Mouse (Mus musculus): ENCODE data around the gene Sh3glb1. TPM values are rescaled to one million over a fixed set of nuclear protein-coding genes. Genes with fewer than 3 reads are reported as not detected.
"Not testable (repeated sequence)": the region's sequence is repeated elsewhere in the genome, so short reads cannot be mapped to it uniquely, and the experiment has no call there.

The Sh3glb1 gene
- 121 and 135 TPM in 2 replicates for polyA plus RNA-seq (2015; fragmentation: Nextera tagmentation; extraction: Ambion mirVana)

GRCm38 (mm10) chr3:144719901-144720747, at the start of gene Sh3glb1:
Gene Sh3glb1, minus strand, starts transcription at chr3:144720335.
- H3K9ac ChIP-seq: peak within 1 kb of the TSS; percentile 85
- peak within 1 kb of the TSS; percentile 84 for H3K4me3 ChIP-seq
- WGBS: under 1% methylated on average over 61 of the region's 98 CpGs
- peaks cover 24% of the 10 kb centered on the region for H3K4me1 ChIP-seq
- no peaks in the 10 kb centered on the region for H3K9me3 ChIP-seq
- H3K27me3 ChIP-seq: no peaks in the 10 kb centered on the region
- H3K4me2 ChIP-seq: peak within 1 kb of the TSS; percentile 57
- H3K27ac ChIP-seq: peak within 1 kb of the TSS; percentile 99
- ATAC-seq (ENCODE audit: insufficient number of reproducible peaks, low FRiP score, low TSS enrichment, low read depth): peak; percentile 90
- H3K36me3 ChIP-seq: no peaks in the 10 kb centered on the region

- ATAC-seq (ENCODE audit: insufficient number of reproducible peaks, low FRiP score, low TSS enrichment, low read depth): no peak
- Histone ChIP-seq H3K36me3 (no peaks in the 10 kb centered on the region), H3K4me1 (peaks cover 4% of the 10 kb centered on the region; the same call in 1 of the 2 replicates), H3K27me3 (no peaks in the 10 kb centered on the region), H3K27ac (no peak overlapping the region), H3K4me3 (no peak overlapping the region), H3K9me3 (no peaks in the 10 kb centered on the region), H3K9ac (no peak overlapping the region), H3K4me2 (no peak overlapping the region)
- 82% methylated on average over 4 of the region's 4 CpGs for WGBS
Measured at GRCm38 (mm10) chr3:144765161-144765560, 45.0 kb upstream of the Sh3glb1 start.

GRCm38 (mm10) chr3:144761454-144761853, 41.3 kb upstream of the Sh3glb1 start:
- Histone ChIP-seq H3K27ac (no peak overlapping the region), H3K4me3 (no peak overlapping the region), H3K9ac (no peak overlapping the region), H3K27me3 (no peaks in the 10 kb centered on the region), H3K9me3 (no peaks in the 10 kb centered on the region), H3K4me1 (peaks cover 4% of the 10 kb centered on the region; the same call in 1 of the 2 replicates), H3K4me2 (no peak overlapping the region), H3K36me3 (no peaks in the 10 kb centered on the region)
- 33% methylated on average over 6 of the region's 6 CpGs for WGBS
- ATAC-seq (ENCODE audit: insufficient number of reproducible peaks, low FRiP score, low TSS enrichment, low read depth): no peak

GRCm38 (mm10) chr3:144760592-144761309, 40.6 kb upstream of the Sh3glb1 start, which contains the start of gene Clca3a1:
Gene Clca3a1, minus strand, starts transcription at chr3:144760977.
- Histone ChIP-seq H3K4me3 (no peak within 1 kb of the TSS), H3K4me1 (peaks cover 4% of the 10 kb centered on the region; the same call in 1 of the 2 replicates), H3K9ac (no peak within 1 kb of the TSS), H3K27ac (no peak within 1 kb of the TSS), H3K36me3 (no peaks in the 10 kb centered on the region), H3K4me2 (no peak within 1 kb of the TSS), H3K27me3 (no peaks in the 10 kb centered on the region), H3K9me3 (no peaks in the 10 kb centered on the region)
- no peak for ATAC-seq (ENCODE audit: insufficient number of reproducible peaks, low FRiP score, low TSS enrichment, low read depth)
- WGBS: 60% methylated on average over 11 of the region's 11 CpGs

- no peaks in the 10 kb centered on the region for H3K27me3 ChIP-seq
- WGBS: 78% methylated on average over 3 of the region's 3 CpGs
- H3K27ac ChIP-seq: no peak overlapping the region
- no peaks in the 10 kb centered on the region for H3K36me3 ChIP-seq
- H3K4me3 ChIP-seq: no peak overlapping the region
- no peak for ATAC-seq (ENCODE audit: insufficient number of reproducible peaks, low FRiP score, low TSS enrichment, low read depth)
- peaks cover 4% of the 10 kb centered on the region; the same call in 1 of the 2 replicates for H3K4me1 ChIP-seq
- H3K9me3 ChIP-seq: no peaks in the 10 kb centered on the region
- H3K4me2 ChIP-seq: no peak overlapping the region
- H3K9ac ChIP-seq: no peak overlapping the region
Measured at GRCm38 (mm10) chr3:144759719-144760118, 39.6 kb upstream of the Sh3glb1 start.

GRCm38 (mm10) chr3:144756103-144756502, 36.0 kb upstream of the Sh3glb1 start:
- not testable (repeated sequence) for H3K4me3 ChIP-seq; H3K9ac ChIP-seq; H3K27me3 ChIP-seq; H3K9me3 ChIP-seq; ATAC-seq (ENCODE audit: insufficient number of reproducible peaks, low FRiP score, low TSS enrichment, low read depth); H3K4me2 ChIP-seq; H3K4me1 ChIP-seq; H3K36me3 ChIP-seq; H3K27ac ChIP-seq
- 34% methylated on average over 8 of the region's 8 CpGs for WGBS

- H3K9ac ChIP-seq: no peak overlapping the region
- H3K36me3 ChIP-seq: no peaks in the 10 kb centered on the region
- H3K4me3 ChIP-seq: no peak overlapping the region
- H3K27me3 ChIP-seq: no peaks in the 10 kb centered on the region
- no peak for ATAC-seq (ENCODE audit: insufficient number of reproducible peaks, low FRiP score, low TSS enrichment, low read depth)
- H3K4me1 ChIP-seq: no peaks in the 10 kb centered on the region
- no peak overlapping the region for H3K27ac ChIP-seq
- WGBS: 8% methylated on average over 2 of the region's 2 CpGs
- H3K9me3 ChIP-seq: no peaks in the 10 kb centered on the region
- H3K4me2 ChIP-seq: no peak overlapping the region
Measured at GRCm38 (mm10) chr3:144753120-144753519, 33.0 kb upstream of the Sh3glb1 start.

- not testable (repeated sequence) for H3K4me2 ChIP-seq; H3K4me3 ChIP-seq; H3K36me3 ChIP-seq; H3K9ac ChIP-seq; H3K9me3 ChIP-seq; ATAC-seq (ENCODE audit: insufficient number of reproducible peaks, low FRiP score, low TSS enrichment, low read depth); H3K27me3 ChIP-seq; H3K4me1 ChIP-seq; H3K27ac ChIP-seq
- 56% methylated on average over 21 of the region's 21 CpGs for WGBS
Measured at GRCm38 (mm10) chr3:144749062-144749963, 29.2 kb upstream of the Sh3glb1 start.

- not testable (repeated sequence) for ATAC-seq (ENCODE audit: insufficient number of reproducible peaks, low FRiP score, low TSS enrichment, low read depth); H3K36me3 ChIP-seq; H3K27me3 ChIP-seq; H3K9ac ChIP-seq; H3K27ac ChIP-seq; H3K4me2 ChIP-seq; H3K4me3 ChIP-seq; H3K9me3 ChIP-seq; H3K4me1 ChIP-seq
- 53% methylated on average over 3 of the region's 3 CpGs for WGBS
Measured at GRCm38 (mm10) chr3:144747706-144748105, 27.6 kb upstream of the Sh3glb1 start.

- H3K4me2 ChIP-seq; H3K27ac ChIP-seq; H3K4me1 ChIP-seq; H3K4me3 ChIP-seq; H3K36me3 ChIP-seq; ATAC-seq (ENCODE audit: insufficient number of reproducible peaks, low FRiP score, low TSS enrichment, low read depth); H3K27me3 ChIP-seq; H3K9ac ChIP-seq; H3K9me3 ChIP-seq: not testable (repeated sequence)
- WGBS: 78% methylated on average over 24 of the region's 24 CpGs
Measured at GRCm38 (mm10) chr3:144738396-144738795, 18.3 kb upstream of the Sh3glb1 start.

GRCm38 (mm10) chr3:144736831-144737230, 16.7 kb upstream of the Sh3glb1 start:
- WGBS: 18% methylated on average over 9 of the region's 9 CpGs

More at GRCm38 (mm10) chr3:144736831-144737230, 16.7 kb upstream of the Sh3glb1 start:
- Histone ChIP-seq H3K4me3 (no peak overlapping the region), H3K4me1 (no peaks in the 10 kb centered on the region), H3K27me3 (no peaks in the 10 kb centered on the region), H3K9me3 (no peaks in the 10 kb centered on the region), H3K36me3 (no peaks in the 10 kb centered on the region), H3K4me2 (no peak overlapping the region), H3K9ac (no peak overlapping the region), H3K27ac (no peak overlapping the region)
- no peak for ATAC-seq (ENCODE audit: insufficient number of reproducible peaks, low FRiP score, low TSS enrichment, low read depth)
